Mouse (Mus musculus): ENCODE measurements around the gene Lhcgr. TPM values are rescaled to one million over a fixed set of nuclear protein-coding genes. Genes with fewer than 3 reads are reported as not detected.
A peak's percentile ranks its signal among the peaks of the same experiment; 100 is the strongest.
"Not testable (repeated sequence)": the region's sequence is repeated elsewhere in the genome, so short reads cannot be mapped to it uniquely, and the experiment has no call there.

Gene Lhcgr
- under 1 TPM; 0.34 to 0.57 TPM for total RNA-seq (2021)

GRCm38 (mm10) chr17:88791440-88792152 is at the start of gene Lhcgr:
Lhcgr (minus strand) TSS chr17:88791990.
- intact Hi-C loops (cut with DNase I) = no loop called here
- DNase-seq (ENCODE audit: low spot score in 2 of 2) = no peak

- DNase-seq (ENCODE audit: low spot score in 2 of 2) = peak; percentile 9 to 11
- intact Hi-C loops (cut with DNase I) = no loop called here
These were observed 25.8 kb upstream of the Lhcgr start for GRCm38 (mm10) chr17:88817601-88818000.

DNA sequence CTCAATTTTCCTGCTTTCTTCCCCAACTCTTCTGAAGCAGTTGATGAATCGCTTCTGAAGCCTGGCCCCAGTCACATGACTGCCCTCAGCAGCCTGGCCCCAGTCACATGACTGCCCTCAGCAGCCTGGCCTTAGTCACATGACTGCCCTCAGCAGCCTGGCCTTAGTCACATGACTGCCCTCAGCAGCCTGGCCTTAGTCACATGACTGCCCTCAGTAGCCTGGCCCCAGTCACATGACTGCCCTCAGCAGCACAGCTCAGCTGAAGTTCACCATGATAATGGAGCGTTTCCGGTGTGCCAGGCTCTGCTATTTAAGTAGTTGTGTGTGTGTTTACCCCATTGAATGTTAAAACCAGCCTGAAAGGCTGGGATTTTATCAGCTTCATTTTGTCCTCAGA is 21.2 kb upstream of the Lhcgr start:
- DNase-seq (ENCODE audit: low spot score in 2 of 2); intact Hi-C loops (cut with DNase I): not testable (repeated sequence)

GRCm38 (mm10) chr17:88810807-88811206 is 19.0 kb upstream of the Lhcgr start:
- intact Hi-C loops (cut with DNase I) = no loop called here

GRCm38 (mm10) chr17:88806421-88806820 is 14.6 kb upstream of the Lhcgr start:
- no peak for DNase-seq (ENCODE audit: low spot score in 2 of 2)
- intact Hi-C loops (cut with DNase I) = no loop called here

More at GRCm38 (mm10) chr17:88810807-88811206, 19.0 kb upstream of the Lhcgr start:
- DNase-seq (ENCODE audit: low spot score in 2 of 2) = no peak

DNA sequence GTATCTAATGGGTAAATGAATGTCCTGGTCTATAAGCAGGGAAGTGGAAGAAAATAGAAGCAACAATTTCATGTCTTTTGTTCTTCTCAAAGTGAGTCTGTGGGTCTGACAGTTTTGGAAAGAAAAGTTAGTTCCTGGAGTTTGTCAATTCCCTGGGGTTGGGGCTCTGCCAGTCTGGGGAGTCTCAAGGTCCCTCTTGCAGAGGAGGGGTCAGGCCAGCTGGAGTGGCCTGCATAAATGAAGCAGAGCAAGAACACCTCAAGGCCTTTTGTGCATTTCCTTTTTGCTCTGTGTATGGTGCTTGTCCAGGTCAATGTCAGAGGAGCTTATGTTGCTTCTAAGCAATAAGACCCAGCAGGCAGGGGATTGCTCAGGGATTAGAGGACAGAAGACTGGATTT is 11.7 kb upstream of the Lhcgr start:
- intact Hi-C loops (cut with DNase I) = no loop called here
- no peak for DNase-seq (ENCODE audit: low spot score in 2 of 2)

DNA sequence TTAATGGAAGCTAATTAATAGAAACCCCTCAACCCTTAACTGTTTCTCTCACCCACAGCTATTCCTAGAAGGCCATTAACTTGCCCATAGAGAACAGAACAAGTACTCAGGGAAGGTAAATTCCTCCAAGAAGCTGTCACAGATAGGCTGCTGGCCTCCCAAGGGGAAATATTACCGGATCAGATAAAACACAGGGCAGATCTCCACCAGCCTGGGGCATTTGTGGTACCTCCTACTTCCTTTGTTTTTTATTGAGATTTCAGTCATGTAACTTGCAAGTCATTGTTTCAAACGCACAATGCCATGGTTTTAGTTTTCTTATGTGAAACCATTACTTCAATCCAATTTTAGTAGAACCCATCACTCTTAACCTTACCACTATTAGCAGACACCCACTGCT is 1.1 kb downstream of the Lhcgr start:
- intact Hi-C loops (cut with DNase I) = no loop called here
- no peak for DNase-seq (ENCODE audit: low spot score in 2 of 2)

DNA sequence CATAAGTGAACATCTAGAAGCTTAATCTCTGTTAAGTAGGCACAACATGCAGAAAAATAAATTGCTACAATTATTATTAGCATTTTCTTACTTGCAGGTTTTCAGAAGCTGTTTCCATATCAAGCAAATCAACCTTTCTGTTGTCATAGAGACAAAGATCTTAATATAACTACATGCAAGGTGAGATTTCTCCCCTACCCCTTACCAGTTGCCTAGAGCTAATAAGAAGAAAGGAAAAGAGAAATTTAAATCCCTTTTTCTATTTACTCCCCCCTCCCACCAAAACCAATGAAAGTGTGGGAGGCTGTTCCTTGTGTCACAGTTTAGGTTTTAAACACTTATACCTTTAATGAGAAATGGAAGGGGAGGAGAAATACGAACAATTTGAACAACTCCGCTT is 3.4 kb downstream of the Lhcgr start:
- intact Hi-C loops (cut with DNase I) = no loop called here
- no peak for DNase-seq (ENCODE audit: low spot score in 2 of 2)

DNA sequence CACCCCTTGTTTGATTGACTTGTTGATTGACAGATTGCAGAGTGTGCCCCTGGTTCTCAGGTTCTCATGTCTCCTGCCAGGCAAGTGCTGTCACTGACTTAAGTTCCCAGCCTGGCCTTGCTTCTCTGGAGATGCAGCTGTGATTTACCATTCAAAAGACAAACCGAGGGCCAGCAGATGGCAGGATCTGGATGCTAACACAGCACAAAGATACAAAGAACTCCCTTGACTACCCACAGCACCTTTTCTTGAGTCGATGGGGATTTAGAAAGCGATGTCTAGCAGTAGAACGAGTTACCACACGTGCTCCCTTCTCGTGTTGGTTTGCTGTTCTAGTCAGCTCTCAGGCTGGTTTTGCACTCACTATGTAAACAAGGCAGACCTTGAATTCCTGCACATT is 4.9 kb downstream of the Lhcgr start:
- intact Hi-C loops (cut with DNase I) = no loop called here
- DNase-seq (ENCODE audit: low spot score in 2 of 2) = no peak

- DNase-seq (ENCODE audit: low spot score in 2 of 2) = no peak
These were observed 5.4 kb downstream of the Lhcgr start for GRCm38 (mm10) chr17:88786385-88786784.

GRCm38 (mm10) chr17:88779148-88779547 is 12.6 kb downstream of the Lhcgr start:
- intact Hi-C loops (cut with DNase I) = no loop called here
- DNase-seq (ENCODE audit: low spot score in 2 of 2) = no peak

More at GRCm38 (mm10) chr17:88786385-88786784, 5.4 kb downstream of the Lhcgr start:
- intact Hi-C loops (cut with DNase I) = no loop called here

- DNase-seq (ENCODE audit: low spot score in 2 of 2) = no peak
- intact Hi-C loops (cut with DNase I) = loop anchor here (5.0 kb wide), 1 partner anchor 163 kb away; no protein-coding TSS in a partner anchor
These were observed 17.7 kb downstream of the Lhcgr start for GRCm38 (mm10) chr17:88774103-88774526.

- intact Hi-C loops (cut with DNase I) = loop anchor here (5.0 kb wide), 1 partner anchor 167 kb away; no protein-coding TSS in a partner anchor
- no peak for DNase-seq (ENCODE audit: low spot score in 2 of 2)
These were observed 21.7 kb downstream of the Lhcgr start for GRCm38 (mm10) chr17:88770081-88770480.

DNA sequence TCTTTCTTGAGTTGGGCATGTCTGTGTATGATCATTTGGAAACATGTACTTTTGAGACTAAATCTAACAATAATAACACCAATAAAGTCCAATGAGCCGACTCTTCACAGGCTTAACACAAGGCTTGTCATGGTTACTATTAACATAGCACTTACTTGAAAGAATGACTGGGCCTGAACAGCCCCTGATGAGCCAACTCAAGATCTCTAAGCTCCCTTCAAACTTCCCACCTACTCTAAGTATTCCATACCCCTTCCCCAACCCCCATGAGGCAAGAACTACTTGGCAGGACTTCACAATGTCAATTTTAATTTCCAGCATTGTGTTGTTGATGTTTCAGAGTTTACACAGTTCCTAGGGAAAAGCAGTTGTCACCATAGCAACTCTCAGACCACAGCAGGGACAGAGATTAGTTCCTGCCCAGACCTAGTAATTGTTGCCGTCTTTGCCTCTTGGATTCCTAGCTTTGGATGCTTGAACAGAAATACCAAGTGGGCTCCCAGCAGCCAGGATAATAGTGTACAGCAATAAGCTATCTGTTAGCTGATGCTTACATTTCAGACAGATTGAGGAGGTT is 22.4 kb downstream of the Lhcgr start:
- no peak for DNase-seq (ENCODE audit: low spot score in 2 of 2)
- intact Hi-C loops (cut with DNase I) = no loop called here

- no peak for DNase-seq (ENCODE audit: low spot score in 2 of 2)
- intact Hi-C loops (cut with DNase I) = no loop called here
These were observed 24.9 kb downstream of the Lhcgr start for GRCm38 (mm10) chr17:88766857-88767256.

DNA sequence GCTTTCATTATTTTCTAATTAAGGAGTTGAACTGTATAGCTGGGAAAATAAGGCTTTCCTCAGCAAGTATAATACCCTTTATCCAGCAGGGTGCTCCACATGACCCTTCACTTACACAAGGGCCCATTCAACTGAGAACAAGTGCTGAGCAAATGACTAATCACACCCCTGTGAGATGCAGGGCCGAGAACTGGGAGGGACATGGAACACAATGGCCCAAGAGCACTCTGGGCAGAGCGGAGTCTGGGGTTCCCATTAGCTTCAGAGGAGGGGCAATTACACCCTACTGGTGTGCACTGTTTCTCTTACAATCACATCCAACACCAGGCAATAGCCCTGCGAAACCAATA is 27.7 kb downstream of the Lhcgr start:
- no peak for DNase-seq (ENCODE audit: low spot score in 2 of 2)
- intact Hi-C loops (cut with DNase I) = no loop called here

- no peak for DNase-seq (ENCODE audit: low spot score in 2 of 2)
- intact Hi-C loops (cut with DNase I) = no loop called here
These were observed 28.2 kb downstream of the Lhcgr start for GRCm38 (mm10) chr17:88763396-88764135.

DNA sequence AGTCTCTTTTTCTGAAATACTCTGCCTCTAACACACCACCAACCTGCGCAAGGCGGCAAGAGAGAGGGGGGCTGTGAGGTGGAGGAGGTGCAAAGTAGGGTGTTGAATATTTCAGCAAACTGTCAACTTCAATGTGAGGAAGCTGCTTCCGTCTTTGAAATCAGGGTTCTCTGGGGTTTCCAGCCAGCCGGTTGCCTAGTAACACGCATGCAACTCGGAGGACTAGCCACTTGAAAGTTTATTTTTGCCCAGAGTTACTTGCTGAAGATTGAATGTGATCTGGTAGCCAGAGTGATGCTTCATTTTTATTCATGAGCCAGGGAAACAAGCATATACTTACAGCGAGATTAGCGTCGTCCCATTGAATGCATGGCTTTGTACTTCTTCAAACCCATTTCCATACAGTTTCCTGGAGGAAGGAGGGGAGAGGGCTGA is 33.8 kb downstream of the Lhcgr start:
- intact Hi-C loops (cut with DNase I) = no loop called here

DNA sequence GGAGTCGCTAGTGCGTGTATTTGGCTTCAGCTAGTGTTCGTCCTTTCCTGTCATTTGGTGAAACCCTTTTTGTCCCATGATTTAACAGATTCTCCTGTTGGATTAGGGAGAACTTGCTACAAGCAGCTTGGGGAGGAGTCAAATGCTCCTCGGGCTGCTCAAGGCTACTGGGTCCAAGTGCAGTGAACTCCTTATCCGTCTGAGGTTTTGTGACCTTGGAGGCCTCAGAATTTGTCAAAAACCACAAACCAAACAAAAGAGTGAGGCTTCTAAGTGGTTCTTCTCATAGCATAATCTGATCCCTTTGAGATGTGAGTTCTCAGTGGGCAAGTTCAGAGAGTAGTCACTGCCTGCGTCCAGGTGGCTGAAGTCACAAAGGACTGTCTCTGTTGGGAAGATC is 36.0 kb downstream of the Lhcgr start:
- intact Hi-C loops (cut with DNase I) = no loop called here
- no peak for DNase-seq (ENCODE audit: low spot score in 2 of 2)

More for the DNA sequence above, 33.8 kb downstream of the Lhcgr start:
- peak; percentile 42 to 51 for DNase-seq (ENCODE audit: low spot score in 2 of 2)

DNA sequence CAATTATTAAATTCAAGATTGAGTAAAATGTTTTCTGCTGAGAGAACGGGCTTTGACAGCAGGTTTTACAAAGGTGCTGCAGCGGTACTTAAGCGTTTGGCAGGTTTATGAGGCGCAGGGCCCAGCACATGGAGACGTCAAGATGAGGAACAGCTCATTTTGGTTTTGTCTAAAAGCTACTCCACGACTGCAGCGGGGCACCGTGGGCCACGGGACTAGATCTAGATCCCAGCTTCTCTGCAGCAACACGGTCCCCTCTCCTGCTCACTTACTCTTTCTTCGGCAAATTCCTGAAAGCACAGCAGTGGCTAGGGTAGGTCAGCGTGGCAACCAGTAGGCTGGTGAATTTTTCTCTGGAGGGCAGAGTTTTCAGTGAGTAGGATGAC is 38.3 kb downstream of the Lhcgr start:
- intact Hi-C loops (cut with DNase I) = loop anchor here (1.0 to 2.0 kb wide), 2 partner anchors 78 to 101 kb away; no protein-coding TSS in a partner anchor

More for the DNA sequence above, 38.3 kb downstream of the Lhcgr start:
- DNase-seq (ENCODE audit: low spot score in 2 of 2) = no peak

All from left cerebral cortex, postnatal 36 days (tissue).